Mouse (Mus musculus) lung, embryonic 14.5 days (tissue): ENCODE data around the gene Mgea5. TPM values are rescaled to one million over a fixed set of nuclear protein-coding genes. Genes with fewer than 3 reads are reported as not detected.

Experiments
- ATAC-seq: fragments of 200-750 bp; cut with Nextera tagmentation; 2 replicates; pipeline ENCODE4 v1.8.0; 2017; ENCODE audit warnings: mild to moderate bottlenecking, moderate TSS enrichment, moderate library complexity; ENCODE audit not compliant: insufficient read depth
- DNase-seq: peaks from one replicate; pipeline ENCODE4 v3.0.0-alpha.2; 2015
- H3K27ac ChIP-seq: fragments of 300-500 bp; sonication (generic); 2 replicates; pipeline ENCODE4 v1.5.1; 2014; ENCODE audit warnings: low read depth, mild to moderate bottlenecking, moderate library complexity
- H3K27me3 ChIP-seq: fragments of 300-500 bp; sonication (generic); 2 replicates; pipeline ENCODE4 v1.6.1; 2014; ENCODE audit warnings: low read length, control low read depth; ENCODE audit not compliant: insufficient read depth
- H3K36me3 ChIP-seq: fragments of 300-500 bp; sonication (generic); 2 replicates; pipeline ENCODE4 v1.6.1; 2014; ENCODE audit warnings: control low read depth; ENCODE audit not compliant: insufficient read depth
- H3K4me1 ChIP-seq: fragments of 300-500 bp; sonication (generic); 2 replicates; pipeline ENCODE4 v1.6.1; 2014; ENCODE audit warnings: antibody characterized with exemption, control low read depth; ENCODE audit not compliant: insufficient read depth
- H3K4me2 ChIP-seq: fragments of 300-500 bp; sonication (generic); 2 replicates; pipeline ENCODE4 v1.6.1; 2014; ENCODE audit warnings: mild to moderate bottlenecking
- H3K4me3 ChIP-seq: fragments of 300-500 bp; sonication (generic); 2 replicates; pipeline ENCODE4 v1.5.1; 2014; ENCODE audit warnings: low read depth, low read length
- H3K9ac ChIP-seq: fragments of 300-500 bp; sonication (generic); 2 replicates; pipeline ENCODE4 v1.6.1; 2014
- H3K9me3 ChIP-seq: fragments of 300-500 bp; sonication (generic); 2 replicates; pipeline ENCODE4 v1.6.1; 2016; ENCODE audit warnings: low read depth, low read length, control low read depth
- CTCF ChIP-seq: IDR thresholded peaks from 2 replicates; pipeline ENCODE4 v1.5.1; 2016; ENCODE audit warnings: antibody characterized with exemption, low read depth
- WGBS: fragments of 180-500 bp; shearing (Covaris S2); extraction: QIAGEN DNeasy Blood & Tissue Kit; methylation state at CpG from one replicate; pipeline ENCODE4 v1.1.7; 2014; 5-methylcytosine and 5-hydroxymethylcytosine counted together
- polyA plus RNA-seq: library from polyadenylated mRNA; unstranded; fragments of >200 nt; fragmentation: Nextera tagmentation; extraction: Ambion mirVana; gene quantifications from 2 replicates; pipeline ENCODE4 v1.2.1, GENCODE M21; 2014

Mgea5 gene
- polyA plus RNA-seq, 1 experiment from 2014 or later: 61.8 TPM

DNA sequence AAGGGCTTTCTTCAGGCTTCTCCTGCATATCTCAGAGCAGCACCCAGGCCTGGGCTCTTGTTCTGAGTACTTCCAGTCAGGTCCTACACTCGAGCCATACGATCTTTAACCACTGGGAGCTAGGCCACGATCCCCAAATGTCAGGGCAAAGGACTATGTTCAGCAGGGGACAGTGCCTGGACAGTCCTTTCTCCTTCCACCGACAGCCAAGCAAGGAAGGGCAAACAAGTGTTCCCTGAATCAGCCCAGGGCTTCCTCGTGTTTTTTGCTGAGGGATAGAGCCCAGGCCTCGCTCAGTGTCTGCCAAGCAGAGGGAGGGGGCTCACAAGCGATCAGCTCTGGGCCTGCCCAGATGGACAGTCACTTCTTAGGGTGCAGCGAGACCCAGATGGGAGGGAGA lies 53.6 kb downstream of the Mgea5 start:
- Histone ChIP-seq H3K9me3 (no peaks in the 10 kb centered on the region), H3K4me3 (no peak overlapping the region), H3K9ac (no peak overlapping the region), H3K4me2 (no peak overlapping the region), H3K27me3 (peaks cover 30% of the 10 kb centered on the region; the same call in 1 of the 2 replicates), H3K36me3 (no peaks in the 10 kb centered on the region), H3K27ac (no peak overlapping the region), H3K4me1 (no peaks in the 10 kb centered on the region)
- WGBS: 70% methylated on average over 8 of the region's 8 CpGs
- no peak for TF ChIP-seq CTCF
- DNase-seq (no peak), ATAC-seq (no peak)

DNA sequence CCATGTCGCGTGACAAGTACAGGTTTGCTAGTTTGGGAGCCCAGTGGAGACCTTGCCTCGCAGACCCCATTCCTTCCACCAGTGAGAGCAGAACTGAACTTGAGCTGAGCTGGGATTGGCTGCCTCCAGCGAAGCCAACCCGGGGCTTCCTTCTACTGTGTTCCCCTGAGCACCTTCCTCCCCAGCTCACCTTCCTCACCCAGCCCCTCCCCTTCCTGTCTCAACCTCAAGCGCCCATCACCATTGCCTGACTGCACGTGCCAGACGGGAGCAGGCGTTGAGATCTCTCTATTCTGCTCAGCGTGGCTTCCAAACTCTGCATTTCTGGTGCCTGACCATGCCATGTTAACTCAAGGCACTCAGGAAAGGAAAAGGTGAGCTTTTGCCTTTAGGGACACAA lies 56.4 kb downstream of the Mgea5 start:
- no peak overlapping the region for H3K9ac ChIP-seq
- H3K4me3 ChIP-seq: no peak overlapping the region
- H3K36me3 ChIP-seq: no peaks in the 10 kb centered on the region
- H3K4me1 ChIP-seq: no peaks in the 10 kb centered on the region
- DNase-seq (no peak), ATAC-seq (no peak)
- no peak overlapping the region for H3K27ac ChIP-seq
- no peak for TF ChIP-seq CTCF
- H3K9me3 ChIP-seq: no peaks in the 10 kb centered on the region
- H3K4me2 ChIP-seq: no peak overlapping the region
- WGBS: 67% methylated on average over 10 of the region's 10 CpGs
- H3K27me3 ChIP-seq: peaks cover 3% of the 10 kb centered on the region; the same call in 1 of the 2 replicates

DNA sequence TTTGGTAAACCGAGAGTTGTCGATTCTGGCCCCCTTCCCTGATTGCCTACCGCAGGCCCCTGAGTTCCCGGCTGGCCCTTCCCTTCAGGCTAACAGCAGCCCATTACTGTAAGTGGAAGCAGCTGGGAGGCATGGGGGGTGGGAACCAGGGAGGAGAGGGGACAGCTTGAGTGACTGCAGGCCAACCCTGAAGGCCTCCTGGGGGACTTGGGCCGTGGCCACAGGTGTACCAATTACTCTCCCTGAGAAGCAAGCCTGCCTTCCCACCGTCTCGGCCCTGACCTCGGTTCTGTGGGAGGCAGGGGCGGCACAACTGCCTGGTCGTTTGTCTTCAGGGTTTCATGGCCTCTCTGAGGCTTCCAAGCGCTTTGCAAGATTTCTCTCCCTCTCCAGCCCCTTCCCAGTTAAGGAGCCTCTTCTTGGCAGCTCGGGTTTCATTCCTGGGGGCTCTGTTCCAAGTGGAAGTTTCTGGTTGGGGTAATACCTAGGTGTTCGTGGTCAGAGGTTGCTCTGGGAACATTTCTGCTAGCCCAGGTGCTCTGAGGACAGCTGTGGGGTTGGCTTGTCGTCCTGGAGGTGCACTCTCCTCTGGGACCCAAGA lies 57.9 kb downstream of the Mgea5 start:
- H3K36me3 ChIP-seq: no peaks in the 10 kb centered on the region
- H3K9me3 ChIP-seq: no peaks in the 10 kb centered on the region
- ATAC-seq: no peak
- DNase-seq: no peak
- WGBS: 20% methylated on average over 14 of the region's 14 CpGs
- no peak overlapping the region for H3K27ac ChIP-seq
- no peak for TF ChIP-seq CTCF
- H3K4me1 ChIP-seq: no peaks in the 10 kb centered on the region
- no peaks in the 10 kb centered on the region for H3K27me3 ChIP-seq
- H3K4me3 ChIP-seq: no peak overlapping the region
- no peak overlapping the region for H3K4me2 ChIP-seq
- no peak overlapping the region for H3K9ac ChIP-seq

DNA sequence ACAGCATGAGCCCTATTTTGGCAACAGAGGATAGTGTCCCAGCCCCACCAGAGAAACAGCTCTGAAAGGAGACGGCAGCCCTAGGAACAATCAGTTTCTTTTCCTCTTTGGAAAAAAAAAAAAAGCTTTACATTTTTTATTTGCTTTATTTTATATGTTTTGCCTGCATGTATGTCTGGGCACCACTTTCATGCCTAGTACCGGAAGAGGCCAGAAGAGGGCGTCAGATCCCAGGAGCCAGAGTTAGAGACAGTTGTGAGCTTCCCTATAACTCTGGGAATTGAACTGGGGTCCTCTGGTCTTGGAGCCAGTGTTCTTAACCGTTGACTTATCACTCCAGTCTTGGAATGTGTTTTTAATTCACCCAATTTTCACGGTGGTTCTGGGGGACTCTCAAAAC lies 61.4 kb downstream of the Mgea5 start:
- H3K4me1 ChIP-seq: no peaks in the 10 kb centered on the region
- no peak overlapping the region for H3K27ac ChIP-seq
- no peak overlapping the region for H3K4me3 ChIP-seq
- H3K27me3 ChIP-seq: no peaks in the 10 kb centered on the region
- TF ChIP-seq CTCF: peak; percentile 25; the same call in 1 of the 2 replicates
- DNase-seq: no peak
- no peak for ATAC-seq
- no peaks in the 10 kb centered on the region for H3K36me3 ChIP-seq
- no peak overlapping the region for H3K4me2 ChIP-seq
- WGBS: 63% methylated on average over 5 of the region's 5 CpGs
- no peak overlapping the region for H3K9ac ChIP-seq
- no peaks in the 10 kb centered on the region for H3K9me3 ChIP-seq

DNA sequence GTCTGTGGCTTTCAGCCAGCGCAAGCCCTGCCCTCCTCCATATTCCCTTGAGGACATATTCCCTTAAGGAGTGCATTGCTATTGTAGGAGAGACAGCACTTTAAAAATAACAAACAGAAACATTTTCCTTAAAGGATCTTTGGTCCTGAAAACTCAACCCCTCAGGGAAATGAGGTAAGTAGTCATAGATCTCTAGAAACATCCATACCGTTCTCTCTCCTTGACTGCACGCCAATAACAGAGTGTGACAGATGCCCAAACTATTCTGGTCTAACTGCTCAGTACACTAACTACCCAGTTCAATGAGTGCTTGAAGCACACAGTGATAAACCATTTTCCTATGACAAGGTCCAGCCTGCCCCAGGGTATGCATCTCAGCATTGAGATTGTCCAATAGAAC lies 65.4 kb downstream of the Mgea5 start:
- no peaks in the 10 kb centered on the region for H3K36me3 ChIP-seq
- H3K4me3 ChIP-seq: no peak overlapping the region
- 61% methylated on average over 3 of the region's 3 CpGs for WGBS
- no peak overlapping the region for H3K27ac ChIP-seq
- no peak for ATAC-seq
- H3K9ac ChIP-seq: no peak overlapping the region
- DNase-seq: no peak
- no peaks in the 10 kb centered on the region for H3K9me3 ChIP-seq
- TF ChIP-seq CTCF: no peak
- H3K4me2 ChIP-seq: peak overlapping the region; percentile 51
- H3K4me1 ChIP-seq: no peaks in the 10 kb centered on the region
- no peaks in the 10 kb centered on the region for H3K27me3 ChIP-seq

DNA sequence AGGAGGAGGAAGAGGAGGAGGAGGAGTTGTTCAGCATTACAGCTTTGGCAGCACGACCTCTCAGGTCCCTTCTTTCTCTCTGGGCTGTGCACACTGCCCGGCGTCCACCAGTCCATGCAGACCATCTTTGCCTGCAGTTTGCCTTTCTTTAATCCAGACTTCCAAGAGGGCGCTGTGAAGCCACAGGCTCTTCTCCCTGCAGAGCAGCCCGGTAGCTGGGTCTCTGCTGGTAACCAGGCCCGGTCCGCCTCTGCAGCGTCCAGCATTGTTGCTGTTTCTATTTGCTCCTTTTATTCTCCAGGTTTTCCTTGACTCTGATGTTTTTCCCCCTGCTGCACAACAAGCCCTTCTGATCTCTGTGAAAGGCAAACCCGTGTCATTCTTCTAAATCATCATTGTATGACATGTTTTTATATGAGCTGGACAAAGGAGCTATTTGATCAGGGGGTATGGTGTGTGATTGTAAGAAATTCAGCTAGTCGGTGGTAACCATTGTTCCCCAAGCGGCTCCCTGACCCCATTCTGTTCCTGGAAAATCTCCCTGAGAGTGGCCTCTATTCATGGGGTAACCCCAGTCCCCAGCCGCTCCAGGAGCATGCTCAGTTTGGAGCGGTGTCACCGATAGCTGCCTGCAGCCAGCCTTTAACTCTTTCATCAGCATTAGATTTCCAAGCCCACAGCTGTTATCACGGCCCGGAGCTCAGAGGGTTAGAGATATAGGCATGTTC lies 66.0 kb downstream of the Mgea5 start:
- WGBS: 11% methylated on average over 16 of the region's 16 CpGs
- no peaks in the 10 kb centered on the region for H3K36me3 ChIP-seq
- no peaks in the 10 kb centered on the region for H3K4me1 ChIP-seq
- peak; percentile 70 for ATAC-seq
- H3K9ac ChIP-seq: peak overlapping the region; percentile 33; the same call in 1 of the 2 replicates
- H3K27ac ChIP-seq: no peak overlapping the region
- H3K4me2 ChIP-seq: peak overlapping the region; percentile 51
- peak; percentile 44; the same call in 1 of the 2 replicates for TF ChIP-seq CTCF
- no peaks in the 10 kb centered on the region for H3K9me3 ChIP-seq
- H3K4me3 ChIP-seq: peak overlapping the region; percentile 6; the same call in 1 of the 2 replicates
- peak; percentile 73 for DNase-seq
- H3K27me3 ChIP-seq: no peaks in the 10 kb centered on the region

DNA sequence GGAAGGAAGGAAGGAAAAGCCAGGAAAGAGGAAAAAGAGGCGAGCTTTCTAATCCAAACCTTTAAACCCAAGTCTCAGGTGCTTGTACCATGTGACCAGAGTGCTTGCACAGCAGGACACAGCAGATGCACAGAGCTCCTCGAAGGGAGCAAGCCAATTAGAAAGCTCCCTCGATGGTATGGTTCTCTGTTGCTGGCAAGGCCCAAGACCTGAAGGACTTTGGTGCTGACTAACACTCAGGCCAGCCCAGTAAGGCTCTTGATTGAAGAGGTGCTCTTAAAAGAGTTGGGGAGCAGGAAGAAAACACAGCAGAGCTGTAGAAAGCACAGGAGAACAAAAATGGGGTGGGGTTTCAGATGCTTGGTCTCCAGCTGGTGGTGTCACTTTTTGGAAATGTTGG lies 74.9 kb downstream of the Mgea5 start:
- no peak overlapping the region for H3K9ac ChIP-seq
- TF ChIP-seq CTCF: no peak
- no peak overlapping the region for H3K4me2 ChIP-seq
- DNase-seq: no peak
- H3K9me3 ChIP-seq: no peaks in the 10 kb centered on the region
- H3K36me3 ChIP-seq: no peaks in the 10 kb centered on the region
- no peak for ATAC-seq
- no peak overlapping the region for H3K4me3 ChIP-seq
- no peak overlapping the region for H3K27ac ChIP-seq
- H3K4me1 ChIP-seq: no peaks in the 10 kb centered on the region
- 61% methylated on average over 3 of the region's 3 CpGs for WGBS
- H3K27me3 ChIP-seq: no peaks in the 10 kb centered on the region

Other genes with a start within 250 kb of the Mgea5 start
- 15.9 and 18.3 TPM in 2 replicates for gene Poll, start 223.3 kb downstream of the Mgea5 start, polyA plus RNA-seq
- 48.0 and 56.7 TPM in 2 replicates for gene Gm17018, start 223.2 kb downstream of the Mgea5 start, polyA plus RNA-seq
- 5.1 and 7.5 TPM in 2 replicates for gene Fbxw4, start 123.5 kb downstream of the Mgea5 start, polyA plus RNA-seq
- not detected in 2 replicates for gene Fgf8, start 40.9 kb downstream of the Mgea5 start, polyA plus RNA-seq
- gene Npm3, start 34.2 kb downstream of the Mgea5 start, polyA plus RNA-seq: 19.7 and 20.0 TPM in 2 replicates
- gene Kcnip2, start 32.2 kb upstream of the Mgea5 start, polyA plus RNA-seq: 2.8 and 3.2 TPM in 2 replicates
- 16.0 and 17.8 TPM in 2 replicates for gene Armh3, start 214.7 kb upstream of the Mgea5 start, polyA plus RNA-seq
- 6.0 and 6.5 TPM in 2 replicates for gene Hps6, start 219.7 kb upstream of the Mgea5 start, polyA plus RNA-seq